23 mouse cellular contexts compared by ENCODE assay signal in genomic region chr17:28135496-28135895, GRCm38 (mm10). TPM values are rescaled to one million over a fixed set of nuclear protein-coding genes. Genes with fewer than 3 reads are reported as not detected.
"Had no signal": no experiment of that assay in that cellular context is flagged by ENCODE, and none has a peak within 500 bp of the region (broad histone marks: within the 10 kb centered on the region; RNA-seq: fewer than 3 reads in every experiment).

No protein-coding gene starts in this region.

- H3K36me3 ChIP-seq: lung, embryonic 15.5 days; midbrain, embryonic 13.5 days; midbrain, embryonic 15.5 days; neural tube, embryonic 13.5 days; neural tube, embryonic 15.5 days; stomach, embryonic 15.5 days had no signal

- H3K4me3 ChIP-seq: lung, embryonic 15.5 days; megakaryocyte, embryonic 14.5 days; midbrain, embryonic 13.5 days; midbrain, embryonic 15.5 days; myocyte; neural tube, embryonic 13.5 days; neural tube, embryonic 15.5 days; stomach, embryonic 15.5 days had no signal

- H3K9me3 ChIP-seq: lung, embryonic 15.5 days; midbrain, embryonic 13.5 days; midbrain, embryonic 15.5 days; neural tube, embryonic 13.5 days; neural tube, embryonic 15.5 days; stomach, embryonic 15.5 days had no signal

- ATAC-seq: lung, postnatal 0 days; midbrain, embryonic 13.5 days; midbrain, embryonic 15.5 days had no signal

- H3K4me2 ChIP-seq: lung, embryonic 15.5 days; midbrain, embryonic 11.5 days; midbrain, embryonic 13.5 days; midbrain, embryonic 15.5 days; neural tube, embryonic 13.5 days; neural tube, embryonic 15.5 days; stomach, embryonic 15.5 days had no signal

- H3K27me3 ChIP-seq: neural tube, embryonic 15.5 days had no signal

- H3K4me1 ChIP-seq: stomach, embryonic 15.5 days had no signal

- H3K27ac ChIP-seq: lung, embryonic 15.5 days; macrophage; midbrain, embryonic 13.5 days; midbrain, embryonic 15.5 days; neural tube, embryonic 13.5 days; neural tube, embryonic 15.5 days; stomach, embryonic 15.5 days; stomach, postnatal 0 days had no signal

- H3K9ac ChIP-seq: lung, embryonic 15.5 days; midbrain, embryonic 13.5 days; midbrain, embryonic 15.5 days; neural tube, embryonic 13.5 days; neural tube, embryonic 15.5 days; stomach, embryonic 15.5 days had no signal

- DNase-seq: lung, adult 2 months; lung, postnatal 14 days; lung, postnatal 36 days; retina, postnatal 1 day; right cerebral cortex, adult 18-20 months; right cerebral cortex, postnatal 25 days; right cerebral cortex, postnatal 4 days; spleen, adult 18-20 months; thymus, adult 2 months; thymus, postnatal 25 days; thymus, postnatal 4 days had no signal

RNA-seq across cellular contexts. Expression of gene Tcp11, which starts 55.1 kb away (rescaled TPM):
- polyA plus RNA-seq: macrophage, myocyte had no signal
